Mouse (Mus musculus) midbrain, embryonic 13.5 days (tissue): ENCODE measurements around the gene Aym1. TPM values are rescaled to one million over a fixed set of nuclear protein-coding genes. Genes with fewer than 3 reads are reported as not detected.

Experiments
- ATAC-seq: fragments of 200-750 bp; cut with Nextera tagmentation; 2 replicates; pipeline ENCODE4 v1.8.0; 2017; ENCODE audit warnings: mild to moderate bottlenecking, moderate TSS enrichment, moderate library complexity
- H3K27ac ChIP-seq: fragments of 300-500 bp; sonication (generic); 2 replicates; pipeline ENCODE4 v1.5.1; 2015; ENCODE audit warnings: inconsistent platforms, mild to moderate bottlenecking, moderate library complexity
- H3K27me3 ChIP-seq: fragments of 300-500 bp; sonication (generic); 2 replicates; pipeline ENCODE4 v1.6.1; 2015; ENCODE audit warnings: mild to moderate bottlenecking, inconsistent platforms
- H3K36me3 ChIP-seq: fragments of 300-500 bp; sonication (generic); 2 replicates; pipeline ENCODE4 v1.6.1; 2015; ENCODE audit warnings: mild to moderate bottlenecking, inconsistent platforms
- H3K4me1 ChIP-seq: fragments of 300-500 bp; sonication (generic); replicated peaks from 2 replicates; pipeline ENCODE4 v1.6.1; 2015; ENCODE audit warnings: inconsistent platforms
- H3K4me2 ChIP-seq: fragments of 300-500 bp; sonication (generic); replicated peaks from 2 replicates; pipeline ENCODE4 v1.6.1; 2015; ENCODE audit warnings: moderate library complexity, mild to moderate bottlenecking, inconsistent platforms
- H3K4me3 ChIP-seq: fragments of 300-500 bp; sonication (generic); replicated peaks from 2 replicates; pipeline ENCODE4 v1.5.1; 2015; ENCODE audit warnings: mild to moderate bottlenecking, inconsistent platforms
- H3K9ac ChIP-seq: fragments of 300-500 bp; sonication (generic); replicated peaks from 2 replicates; pipeline ENCODE4 v1.6.1; 2015; ENCODE audit warnings: mild to moderate bottlenecking, inconsistent platforms
- H3K9me3 ChIP-seq: fragments of 300-500 bp; sonication (generic); 2 replicates; pipeline ENCODE4 v1.6.1; 2016; ENCODE audit warnings: mild to moderate bottlenecking, inconsistent platforms
- WGBS: fragments of 180-500 bp; shearing (Covaris S2); methylation state at CpG from one replicate; pipeline ENCODE4 v1.1.7; 2015; 5-methylcytosine and 5-hydroxymethylcytosine counted together
- polyA plus RNA-seq: library from polyadenylated mRNA; unstranded; fragments of >200 nt; fragmentation: Nextera tagmentation; extraction: Ambion mirVana; gene quantifications from 2 replicates; pipeline ENCODE4 v1.2.1, GENCODE M21; 2015

The Aym1 gene
- not detected in 2 replicates for polyA plus RNA-seq

DNA sequence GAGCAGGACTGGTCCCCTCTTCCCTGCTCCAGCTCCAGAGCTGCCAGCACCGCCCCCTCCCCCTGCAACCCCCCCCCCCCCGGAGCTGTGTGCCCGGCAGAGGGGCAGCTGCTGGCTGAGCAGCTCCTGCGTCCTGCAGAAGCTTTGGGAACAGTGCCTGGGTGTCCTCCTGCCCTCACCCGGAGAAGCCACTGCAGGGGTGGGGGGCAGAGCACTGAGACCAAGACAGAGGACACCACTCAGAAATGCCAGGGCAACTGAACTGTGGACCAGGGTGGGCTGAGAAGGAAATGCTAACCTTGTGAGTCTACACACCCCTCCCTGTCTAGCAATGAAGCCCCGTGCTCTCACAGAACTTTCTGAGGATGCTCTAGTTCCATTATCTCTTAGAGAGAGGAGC, at the start of gene Aym1:
Gene Aym1 (plus strand): TSS at position 109 of the 400 bp plus-strand sequence.
- ATAC-seq, result 0 out of 2 replicates have a peak, but pooled peaks have one; percentile 35
- H3K36me3 ChIP-seq, result no peaks in the 10 kb centered on the region
- no peak within 1 kb of the TSS for H3K27ac ChIP-seq
- H3K9ac ChIP-seq, result no peak within 1 kb of the TSS
- no peaks in the 10 kb centered on the region for H3K9me3 ChIP-seq
- no peak within 1 kb of the TSS for H3K4me3 ChIP-seq
- no peak within 1 kb of the TSS for H3K4me2 ChIP-seq
- 33% methylated on average over 2 of the region's 6 CpGs for WGBS
- H3K27me3 ChIP-seq, result peaks cover 39% of the 10 kb centered on the region
- H3K4me1 ChIP-seq, result peaks cover 21% of the 10 kb centered on the region

DNA sequence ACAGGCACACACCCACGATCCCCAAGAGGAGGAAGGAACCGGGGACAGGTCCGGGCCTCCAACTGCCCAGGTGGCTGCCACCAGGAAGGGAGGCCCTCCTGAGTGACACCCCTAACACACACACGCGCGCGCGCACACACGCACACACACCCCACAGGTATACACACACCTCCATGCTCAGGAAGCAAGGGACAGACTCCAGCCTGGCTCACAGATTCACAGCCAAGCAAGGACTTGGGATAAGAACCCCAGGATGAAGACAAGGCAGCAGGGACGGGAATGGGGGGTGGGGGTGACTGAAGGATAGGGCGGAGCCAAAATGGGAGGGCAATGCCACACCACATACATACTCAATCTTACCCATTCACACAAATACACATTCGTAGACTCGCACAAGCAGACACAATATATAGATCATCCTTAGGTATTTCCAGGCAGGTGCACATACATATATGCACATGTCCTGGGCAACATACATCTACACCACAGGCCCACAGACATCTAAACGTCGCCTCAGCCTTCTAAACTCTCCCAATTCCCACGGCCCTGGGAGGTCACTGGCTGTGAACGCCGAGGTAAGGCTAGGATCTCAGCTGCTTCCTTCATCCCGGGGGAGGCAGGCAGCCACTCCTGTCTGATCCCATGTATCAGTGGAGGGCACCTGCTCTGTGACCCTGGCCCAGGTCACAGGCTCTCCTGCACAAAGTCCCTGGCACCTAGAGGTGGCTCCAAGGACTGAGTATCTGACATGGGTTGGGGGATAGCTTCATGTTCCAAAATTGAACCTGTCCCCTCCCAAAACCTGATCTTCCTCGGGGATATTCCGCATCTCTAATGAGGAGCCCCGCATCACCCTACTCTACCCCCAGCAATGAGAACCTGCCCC, 47.4 kb upstream of the Aym1 start:
- peak overlapping the region; percentile 81 for H3K9ac ChIP-seq
- WGBS, result 57% methylated on average over 22 of the region's 22 CpGs
- peak overlapping the region; percentile 97; the same call in 1 of the 2 replicates for H3K27ac ChIP-seq
- H3K4me2 ChIP-seq, result peak overlapping the region; percentile 81
- peaks cover 54% of the 10 kb centered on the region for H3K4me1 ChIP-seq
- H3K27me3 ChIP-seq, result peaks cover 14% of the 10 kb centered on the region
- H3K9me3 ChIP-seq, result no peaks in the 10 kb centered on the region
- ATAC-seq, result no peak
- no peaks in the 10 kb centered on the region for H3K36me3 ChIP-seq
- peak overlapping the region; percentile 55 for H3K4me3 ChIP-seq

DNA sequence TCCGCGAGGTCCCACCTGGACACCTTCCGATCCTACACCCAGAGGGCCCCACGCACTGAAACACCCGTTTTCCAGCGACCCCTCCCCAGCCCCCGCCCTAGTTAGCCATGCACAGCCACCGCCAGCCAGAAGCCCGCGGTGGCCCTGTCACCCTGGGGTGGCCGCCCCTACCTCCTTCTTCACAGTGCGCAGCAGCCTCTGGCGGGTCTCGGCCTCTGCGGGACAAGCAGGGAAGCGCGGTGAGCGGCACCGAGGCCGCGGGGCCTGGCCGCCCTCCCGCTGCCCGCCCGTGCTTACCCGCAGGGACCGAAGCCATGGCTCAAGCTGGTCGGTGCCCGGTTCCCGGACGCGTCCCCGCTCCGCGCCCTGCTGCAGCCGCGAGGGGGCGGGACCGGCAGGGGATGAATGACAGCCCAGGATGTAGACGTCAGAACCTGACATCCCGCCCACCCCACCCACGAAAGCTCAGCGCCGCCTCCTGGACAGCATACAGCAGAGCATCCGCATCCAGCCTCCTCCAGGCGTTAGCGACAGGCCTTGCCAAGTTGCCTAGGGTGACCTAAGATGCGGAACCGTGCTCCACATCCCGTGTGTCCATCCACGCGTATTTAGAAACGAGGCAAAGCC, 46.6 kb upstream of the Aym1 start, which contains the start of gene Sgsm1:
Gene Sgsm1 (minus strand): TSS at position 410 of the 627 bp plus-strand sequence.
- H3K4me2 ChIP-seq, result peak within 1 kb of the TSS; percentile 81
- peak; percentile 62 for ATAC-seq
- no peaks in the 10 kb centered on the region for H3K36me3 ChIP-seq
- peaks cover 19% of the 10 kb centered on the region for H3K27me3 ChIP-seq
- peaks cover 49% of the 10 kb centered on the region for H3K4me1 ChIP-seq
- no peaks in the 10 kb centered on the region for H3K9me3 ChIP-seq
- H3K9ac ChIP-seq, result peak within 1 kb of the TSS; percentile 81
- peak within 1 kb of the TSS; percentile 55 for H3K4me3 ChIP-seq
- 2% methylated on average over 48 of the region's 53 CpGs for WGBS
- peak within 1 kb of the TSS; percentile 97 for H3K27ac ChIP-seq

DNA sequence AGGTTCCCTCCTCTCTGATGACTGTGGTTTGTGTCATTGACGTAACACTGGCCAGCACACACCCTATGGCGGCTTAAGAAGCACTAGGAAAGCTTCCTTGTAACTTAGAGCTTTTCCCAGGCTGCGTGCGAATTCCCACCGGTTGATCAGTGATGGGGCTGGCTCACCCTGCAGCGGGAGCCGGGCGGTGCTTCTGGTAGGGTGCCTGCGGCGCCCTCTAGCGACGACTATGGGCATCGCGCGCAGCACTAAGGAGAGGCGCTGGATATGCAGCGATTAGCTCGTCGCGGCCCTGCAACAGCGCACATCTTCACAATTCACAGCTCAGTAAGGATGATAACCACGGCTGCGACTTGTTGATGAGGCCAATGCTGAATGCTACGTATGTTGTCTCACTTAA, 43.1 kb upstream of the Aym1 start:
- H3K4me3 ChIP-seq, result peak overlapping the region; percentile 12
- peaks cover 13% of the 10 kb centered on the region for H3K27me3 ChIP-seq
- peak; percentile 53 for ATAC-seq
- H3K9ac ChIP-seq, result 0 out of 2 replicates have a peak overlapping the region, but pooled peaks have one; percentile 5
- H3K27ac ChIP-seq, result no peak overlapping the region
- under 1% methylated on average over 24 of the region's 24 CpGs for WGBS
- peak overlapping the region; percentile 37 for H3K4me2 ChIP-seq
- no peaks in the 10 kb centered on the region for H3K9me3 ChIP-seq
- peaks cover 17% of the 10 kb centered on the region for H3K4me1 ChIP-seq
- H3K36me3 ChIP-seq, result no peaks in the 10 kb centered on the region

DNA sequence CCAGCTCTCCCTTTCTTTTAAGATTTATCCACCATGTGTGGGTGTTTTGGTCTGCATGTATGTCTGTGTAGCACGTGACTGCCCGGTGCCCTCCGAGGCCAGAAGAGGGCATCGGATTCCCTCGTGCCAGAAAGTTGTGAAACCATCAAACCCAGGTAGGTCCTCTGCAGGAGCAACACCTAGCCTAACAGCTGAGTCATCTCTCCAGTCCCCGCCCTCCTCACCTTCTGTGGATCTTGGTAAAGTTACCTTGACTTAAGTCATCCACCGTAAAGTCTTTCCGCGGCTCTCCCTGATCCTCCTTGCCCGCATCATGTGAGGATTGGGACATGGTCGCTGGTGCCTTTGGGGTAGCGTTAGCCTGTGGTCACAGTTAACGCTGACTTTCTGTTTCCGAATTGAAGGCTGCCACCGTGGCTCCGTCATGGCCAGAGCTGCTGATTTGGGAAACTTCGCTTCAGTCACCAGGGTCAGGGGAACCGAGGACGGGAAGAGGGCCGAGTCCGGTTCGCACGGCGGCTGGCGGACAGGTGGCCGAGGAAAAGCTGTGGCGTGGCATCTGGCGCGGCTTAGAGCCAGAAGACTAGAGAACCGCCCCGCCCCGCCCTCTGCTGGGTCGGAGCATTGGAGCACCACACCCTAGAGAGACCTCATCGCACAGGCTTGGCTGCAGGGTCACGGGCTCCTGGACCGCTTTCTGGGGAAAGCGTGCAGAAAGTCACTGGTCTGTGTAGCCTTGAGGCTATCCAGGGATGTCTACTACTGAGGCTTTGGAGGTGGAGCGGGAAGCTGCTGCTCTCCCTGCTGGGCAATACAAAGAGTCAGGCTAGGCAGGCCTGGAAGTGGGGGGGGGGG, 33.1 kb upstream of the Aym1 start:
- 3% methylated on average over 38 of the region's 38 CpGs for WGBS
- peak overlapping the region; percentile 50 for H3K9ac ChIP-seq

DNA sequence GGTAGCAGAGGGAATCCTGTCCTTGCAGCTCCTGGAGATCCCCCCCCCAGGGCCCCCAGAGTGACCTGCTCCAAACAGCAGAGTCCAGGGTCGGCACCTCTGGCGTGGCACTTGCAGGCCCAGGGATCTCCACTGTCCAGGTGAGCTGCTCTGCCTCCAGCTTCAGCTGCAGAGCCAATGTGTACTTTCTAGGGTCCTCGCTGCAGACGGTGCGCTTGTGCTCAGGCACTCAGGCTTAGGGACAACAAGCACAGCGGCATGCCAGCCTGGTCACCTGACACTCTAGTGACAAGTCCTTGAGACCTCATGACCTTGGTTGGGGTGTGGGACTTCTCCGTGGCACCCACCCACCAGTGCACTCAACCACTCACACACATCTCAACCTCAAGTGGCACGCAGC, 27.6 kb upstream of the Aym1 start:
- no peak overlapping the region for H3K27ac ChIP-seq
- WGBS, result 87% methylated on average over 8 of the region's 8 CpGs
- H3K4me2 ChIP-seq, result no peak overlapping the region
- no peaks in the 10 kb centered on the region for H3K36me3 ChIP-seq
- peaks cover 18% of the 10 kb centered on the region for H3K9me3 ChIP-seq
- H3K4me3 ChIP-seq, result no peak overlapping the region
- peaks cover 42% of the 10 kb centered on the region for H3K27me3 ChIP-seq
- peaks cover under 1% of the 10 kb centered on the region; the same call in 1 of the 2 replicates for H3K4me1 ChIP-seq
- H3K9ac ChIP-seq, result no peak overlapping the region
- ATAC-seq, result no peak

More for the DNA sequence above, 33.1 kb upstream of the Aym1 start:
- ATAC-seq, result peak; percentile 50; the same call in 1 of the 2 replicates
- Histone ChIP-seq H3K4me1 (peaks cover 9% of the 10 kb centered on the region), H3K36me3 (no peaks in the 10 kb centered on the region), H3K4me2 (peak overlapping the region; percentile 56), H3K4me3 (peak overlapping the region; percentile 27), H3K27me3 (peaks cover 31% of the 10 kb centered on the region), H3K27ac (no peak overlapping the region), H3K9me3 (peaks cover 14% of the 10 kb centered on the region; the same call in 1 of the 2 replicates)

DNA sequence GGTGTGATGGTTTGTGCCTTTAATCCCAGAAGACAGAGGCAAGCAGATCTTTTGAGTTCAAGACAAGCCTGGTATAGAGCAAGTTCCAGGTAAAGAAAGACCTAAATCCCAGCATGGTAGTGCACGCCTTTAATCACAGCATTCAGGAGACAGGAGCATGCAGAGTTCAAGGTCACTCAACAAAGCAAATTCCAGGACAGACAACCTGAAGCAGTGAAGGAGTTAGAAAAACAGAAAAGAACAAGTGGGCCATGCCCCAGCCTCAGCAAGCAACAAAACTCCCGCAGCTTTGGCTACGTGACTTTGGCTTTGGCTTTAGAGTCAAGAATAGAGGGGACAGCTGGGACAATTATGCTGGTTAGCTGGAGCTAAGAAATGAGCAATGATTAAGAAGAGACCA, 26.9 kb upstream of the Aym1 start:
- Histone ChIP-seq H3K9me3 (peaks cover 18% of the 10 kb centered on the region), H3K4me1 (peaks cover 7% of the 10 kb centered on the region), H3K27ac (no peak overlapping the region), H3K36me3 (no peaks in the 10 kb centered on the region), H3K27me3 (peaks cover 43% of the 10 kb centered on the region), H3K9ac (no peak overlapping the region), H3K4me2 (no peak overlapping the region), H3K4me3 (no peak overlapping the region)
- ATAC-seq, result no peak
- WGBS, result 85% methylated on average over 3 of the region's 3 CpGs

DNA sequence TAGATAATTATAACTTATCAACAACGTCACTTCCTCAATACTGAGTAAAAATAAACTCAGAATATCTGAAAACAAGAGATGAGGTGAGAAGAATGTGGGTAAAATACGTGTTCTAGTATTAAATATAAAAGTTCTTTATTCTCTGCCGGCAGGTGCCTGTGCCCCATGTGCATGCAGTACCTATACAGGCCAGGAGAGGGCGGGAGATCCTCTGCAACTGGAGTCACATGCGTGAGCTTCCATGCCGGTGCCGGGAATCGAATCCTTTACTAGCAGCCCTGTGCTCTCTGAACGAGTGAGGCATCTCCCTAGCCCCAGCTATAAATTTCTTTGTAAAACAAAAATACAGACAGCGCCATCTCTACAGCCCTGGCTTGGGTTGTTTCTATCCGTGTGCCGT, 24.9 kb upstream of the Aym1 start:
- Histone ChIP-seq H3K27me3 (peaks cover 56% of the 10 kb centered on the region), H3K9me3 (peaks cover 17% of the 10 kb centered on the region), H3K27ac (no peak overlapping the region), H3K36me3 (no peaks in the 10 kb centered on the region), H3K4me1 (peaks cover 22% of the 10 kb centered on the region), H3K9ac (no peak overlapping the region), H3K4me3 (no peak overlapping the region), H3K4me2 (no peak overlapping the region)
- 37% methylated on average over 12 of the region's 12 CpGs for WGBS
- no peak for ATAC-seq

DNA sequence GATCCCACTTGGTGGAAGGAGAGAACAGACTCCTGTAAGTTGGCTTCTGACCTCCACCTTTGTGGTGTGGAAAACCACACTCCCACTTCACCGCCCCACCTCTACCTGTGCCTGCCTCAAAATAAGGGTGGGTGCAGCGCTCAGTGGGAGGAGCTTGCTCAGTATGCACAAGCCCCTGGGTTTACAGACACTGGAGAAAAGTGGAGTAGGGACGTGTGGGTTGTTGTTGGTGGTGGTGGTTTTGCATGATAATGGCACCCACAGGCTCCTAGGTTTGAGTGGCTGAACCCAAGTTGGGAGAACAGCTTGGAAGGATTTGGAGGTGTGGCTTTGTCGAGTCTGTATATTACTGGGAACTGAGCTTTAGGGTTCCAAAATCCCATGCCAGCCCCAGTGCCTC, 24.2 kb upstream of the Aym1 start:
- H3K9ac ChIP-seq, result no peak overlapping the region
- H3K27me3 ChIP-seq, result peaks cover 62% of the 10 kb centered on the region
- 64% methylated on average over 4 of the region's 4 CpGs for WGBS
- H3K27ac ChIP-seq, result no peak overlapping the region
- H3K4me3 ChIP-seq, result no peak overlapping the region
- no peak for ATAC-seq
- peaks cover 22% of the 10 kb centered on the region for H3K4me1 ChIP-seq
- H3K4me2 ChIP-seq, result no peak overlapping the region
- H3K9me3 ChIP-seq, result peaks cover 15% of the 10 kb centered on the region
- no peaks in the 10 kb centered on the region for H3K36me3 ChIP-seq

DNA sequence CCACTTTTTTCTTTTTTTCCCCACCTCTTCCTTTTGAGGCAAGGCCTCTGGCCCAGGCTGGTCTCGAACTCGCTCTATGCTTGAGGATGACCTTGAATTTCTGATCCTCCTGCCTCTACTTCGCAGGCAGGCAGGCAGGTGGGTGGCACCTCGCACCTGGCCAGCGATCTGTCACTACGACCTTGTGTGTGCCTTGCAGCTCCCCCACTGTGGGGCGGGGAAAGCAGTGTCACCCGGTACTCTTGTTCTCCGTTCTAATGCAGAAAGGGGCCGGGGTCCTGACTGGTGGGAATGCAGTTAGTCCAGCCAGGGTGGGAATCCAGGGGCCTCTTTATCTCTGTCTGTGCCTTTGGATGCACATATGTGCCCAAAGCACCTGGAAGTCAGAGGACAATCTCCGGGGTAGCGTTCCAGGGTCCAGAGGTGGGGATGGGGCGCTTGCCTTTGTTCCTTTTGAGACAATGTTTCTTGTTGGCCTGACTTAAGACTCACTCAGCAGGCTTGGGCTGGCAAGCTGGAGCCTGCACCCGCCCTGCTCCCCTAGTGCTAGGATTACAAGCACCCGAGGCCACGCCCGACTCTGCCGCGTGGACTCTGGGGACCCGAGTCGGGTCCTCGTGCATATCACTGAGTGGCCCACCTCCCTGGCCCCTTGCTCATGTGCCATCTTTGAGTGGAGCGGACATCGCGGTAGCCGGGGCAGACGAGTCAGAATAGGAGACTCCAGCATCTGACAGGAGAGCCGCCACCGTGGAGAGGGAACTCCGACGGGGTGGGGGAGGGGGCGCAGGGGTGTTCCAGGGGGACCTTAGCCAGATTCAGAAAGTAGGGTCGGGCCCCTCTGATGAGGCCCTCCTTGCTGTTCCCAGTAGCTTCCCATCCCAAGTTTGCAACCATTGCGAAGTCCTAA, 22.2 kb upstream of the Aym1 start:
- no peaks in the 10 kb centered on the region for H3K36me3 ChIP-seq
- peaks cover 5% of the 10 kb centered on the region; the same call in 1 of the 2 replicates for H3K9me3 ChIP-seq
- peak overlapping the region; percentile 23 for H3K4me3 ChIP-seq
- peak overlapping the region; percentile 47; the same call in 1 of the 2 replicates for H3K9ac ChIP-seq
- H3K27me3 ChIP-seq, result peaks cover 78% of the 10 kb centered on the region
- H3K27ac ChIP-seq, result no peak overlapping the region
- peaks cover 22% of the 10 kb centered on the region for H3K4me1 ChIP-seq
- ATAC-seq, result 0 out of 2 replicates have a peak, but pooled peaks have one; percentile 17
- peak overlapping the region; percentile 49 for H3K4me2 ChIP-seq
- WGBS, result 5% methylated on average over 34 of the region's 34 CpGs
